Comparison of ENCODE assay signal across 22 mouse cellular contexts in the genomic region with DNA sequence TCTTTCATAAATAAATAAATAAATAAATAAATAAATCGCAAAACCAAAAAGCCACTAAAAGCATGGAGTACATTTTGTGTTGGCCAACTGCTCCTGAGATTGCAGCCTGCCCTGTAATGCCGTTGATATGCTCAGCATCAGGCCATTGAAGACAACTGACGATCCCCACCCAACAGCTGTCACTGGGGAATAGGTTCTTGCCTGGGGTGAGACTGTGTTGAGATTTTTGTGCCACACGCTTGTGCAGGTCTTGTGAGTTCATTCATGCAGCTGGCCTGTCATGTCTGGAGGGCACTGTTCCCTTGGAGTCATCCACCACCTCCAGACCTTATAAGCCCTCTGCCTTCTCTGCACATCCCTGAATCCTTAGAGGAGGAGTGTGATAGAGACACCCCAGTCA. TPM values are rescaled to one million over a fixed set of nuclear protein-coding genes. Genes with fewer than 3 reads are reported as not detected.
DNase-seq lines count a peak whose midpoint lies in the region; ATAC-seq and TF ChIP-seq lines count a peak whose summit lies in the region.
"Had no signal": no experiment of that assay in that cellular context is flagged by ENCODE, and none has a peak within 500 bp of the region (broad histone marks: within the 10 kb centered on the region; RNA-seq: fewer than 3 reads in every experiment).

No protein-coding gene starts in this region.

- H3K4me1 ChIP-seq in embryonic facial prominence, embryonic 15.5 days: no peaks in the 10 kb centered on the region
- H3K4me1 ChIP-seq in embryonic facial prominence, embryonic 10.5 days: no peaks in the 10 kb centered on the region
- no peaks in the 10 kb centered on the region for H3K4me1 ChIP-seq in limb, embryonic 15.5 days
- H3K4me1 ChIP-seq in limb, embryonic 10.5 days: no peaks in the 10 kb centered on the region

- no peak overlapping the region for H3K27ac ChIP-seq in embryonic facial prominence, embryonic 15.5 days (replicated peaks)
- no peak overlapping the region for H3K27ac ChIP-seq in embryonic facial prominence, embryonic 10.5 days (replicated peaks)
- H3K27ac ChIP-seq in limb, embryonic 15.5 days: no peak overlapping the region
- no peak overlapping the region for H3K27ac ChIP-seq in limb, embryonic 10.5 days

- no peak overlapping the region for H3K4me3 ChIP-seq in embryonic facial prominence, embryonic 15.5 days (replicated peaks)
- no peak overlapping the region for H3K4me3 ChIP-seq in embryonic facial prominence, embryonic 10.5 days
- H3K4me3 ChIP-seq in limb, embryonic 15.5 days: no peak overlapping the region
- H3K4me3 ChIP-seq in limb, embryonic 10.5 days: no peak overlapping the region
- H3K4me3 ChIP-seq in myocyte: no peak overlapping the region

- 76% methylated on average over 4 of the region's 4 CpGs for WGBS in embryonic facial prominence, embryonic 15.5 days
- WGBS in embryonic facial prominence, embryonic 10.5 days: 88% methylated on average over 4 of the region's 4 CpGs
- 87% methylated on average over 4 of the region's 4 CpGs for WGBS in limb, embryonic 15.5 days
- 94% methylated on average over 4 of the region's 4 CpGs for WGBS in limb, embryonic 10.5 days

- no peak overlapping the region for H3ac ChIP-seq in myocyte (ENCODE audit: control insufficient read depth, insufficient read length)

- H3K9me3 ChIP-seq in embryonic facial prominence, embryonic 15.5 days (replicated peaks): no peaks in the 10 kb centered on the region
- no peaks in the 10 kb centered on the region for H3K9me3 ChIP-seq in embryonic facial prominence, embryonic 10.5 days
- no peaks in the 10 kb centered on the region for H3K9me3 ChIP-seq in limb, embryonic 15.5 days
- H3K9me3 ChIP-seq in limb, embryonic 10.5 days (replicated peaks): no peaks in the 10 kb centered on the region
- H3K9me3 ChIP-seq: G1E had no signal

- no peak overlapping the region for H3K4me2 ChIP-seq in embryonic facial prominence, embryonic 15.5 days (replicated peaks)
- H3K4me2 ChIP-seq in limb, embryonic 15.5 days: no peak overlapping the region
- no peak overlapping the region for H3K4me2 ChIP-seq in myocyte (ENCODE audit: low read depth)

- ATAC-seq in embryonic facial prominence, embryonic 15.5 days (ENCODE audit: insufficient number of reproducible peaks, low FRiP score, low TSS enrichment, low read depth): 0 out of 2 replicates have a peak, but pooled peaks have one; percentile 4
- peak; percentile 30; the same call in 1 of the 2 replicates for ATAC-seq in limb, embryonic 15.5 days (ENCODE audit: insufficient number of reproducible peaks, low FRiP score, low TSS enrichment, low read depth)
- ATAC-seq: activated CD4-positive, CD25-positive, alpha-beta regulatory T cell, adult 4 months; CD4-positive, CD25-positive, alpha-beta regulatory T cell, adult 4 months; Patski had no signal

- H3K36me3 ChIP-seq in embryonic facial prominence, embryonic 15.5 days: no peaks in the 10 kb centered on the region
- no peaks in the 10 kb centered on the region for H3K36me3 ChIP-seq in embryonic facial prominence, embryonic 10.5 days (replicated peaks)
- no peaks in the 10 kb centered on the region for H3K36me3 ChIP-seq in limb, embryonic 15.5 days
- no peaks in the 10 kb centered on the region for H3K36me3 ChIP-seq in limb, embryonic 10.5 days
- no peaks in the 10 kb centered on the region for H3K36me3 ChIP-seq in myocyte (ENCODE audit: control insufficient read depth, insufficient read depth)
- H3K36me3 ChIP-seq: G1E had no signal

- H3K27me3 ChIP-seq in embryonic facial prominence, embryonic 15.5 days: no peaks in the 10 kb centered on the region
- no peaks in the 10 kb centered on the region for H3K27me3 ChIP-seq in embryonic facial prominence, embryonic 10.5 days (replicated peaks; ENCODE audit: low read depth, poor library complexity, severe bottlenecking)
- H3K27me3 ChIP-seq in limb, embryonic 15.5 days: no peaks in the 10 kb centered on the region
- no peaks in the 10 kb centered on the region for H3K27me3 ChIP-seq in limb, embryonic 10.5 days (ENCODE audit: low read depth, poor library complexity, severe bottlenecking)
- peaks cover 4% of the 10 kb centered on the region for H3K27me3 ChIP-seq in myocyte (ENCODE audit: control insufficient read depth, insufficient read depth, insufficient read length)
- H3K27me3 ChIP-seq: CH12.LX, Patski had no signal

- no peak for DNase-seq in embryonic facial prominence, embryonic 10.5 days (ENCODE audit: low spot score)
- no peak for DNase-seq in limb, embryonic 10.5 days (ENCODE audit: low spot score)
- DNase-seq in cerebellum, postnatal 36 days: no peak
- DNase-seq: adrenal gland, adult 2 months; adrenal gland, adult 8-10 months; adrenal gland, postnatal 10 days; adrenal gland, postnatal 14 days; adrenal gland, postnatal 25 days; adrenal gland, postnatal 36 days; B cell, adult 2 months; cerebellum, adult 11 months; cerebellum, adult 11-12 months; cerebellum, adult 18-20 months had no signal

- no peak overlapping the region for H3K9ac ChIP-seq in embryonic facial prominence, embryonic 15.5 days
- H3K9ac ChIP-seq in limb, embryonic 15.5 days: no peak overlapping the region

- no peak for TF ChIP-seq POLR2A in myocyte (IDR thresholded peaks at IDR 0.05; ENCODE audit: insufficient read length, low read depth)

- no peaks in the 10 kb centered on the region for H3K79me2 ChIP-seq in myocyte (ENCODE audit: control insufficient read depth, insufficient read depth)

TF ChIP-seq in myocyte, 11 proteins besides CTCF, POLR2A, EP300 and RAD21:
- TF ChIP-seq TCF12 (IDR thresholded peaks at IDR 0.05; ENCODE audit: insufficient read depth, poor library complexity, severe bottlenecking) (peak; percentile 54), MYOG (IDR thresholded peaks at IDR 0.05; ENCODE audit: control insufficient read depth in 1 of 3, insufficient read depth in 1 of 3, insufficient read length in 2 of 3, low read depth in 2 of 3) (peak; percentile 65 to 97 (median 82)), MYOD1 (IDR thresholded peaks at IDR 0.05; ENCODE audit: control insufficient read depth in 1 of 3, insufficient read length in 2 of 3, low read depth in 2 of 3) (peak in 2 of 3 experiments; percentile 86 to 92), TCF3 (IDR thresholded peaks at IDR 0.05; ENCODE audit: insufficient read length, low read depth) (no peak), E2F4 (IDR thresholded peaks at IDR 0.05; ENCODE audit: insufficient read depth) (no peak)

RNA-seq across cellular contexts. Expression of gene Ccdc110, which starts 11.9 kb away (rescaled TPM):
- not detected in 2 replicates for polyA plus RNA-seq in embryonic facial prominence, embryonic 15.5 days (2015; fragmentation: Nextera tagmentation; extraction: Ambion mirVana)
- 0.08 TPM in 1 of 2 replicates, not detected in the other for polyA plus RNA-seq in embryonic facial prominence, embryonic 10.5 days (2016; fragmentation: Nextera tagmentation; extraction: Ambion mirVana)
- 0.05 TPM in 1 of 2 replicates, not detected in the other for polyA plus RNA-seq in limb, embryonic 15.5 days (2015; fragmentation: Nextera tagmentation; extraction: Ambion mirVana)
- polyA plus RNA-seq in limb, embryonic 10.5 days (2016; fragmentation: Nextera tagmentation; extraction: Ambion mirVana): not detected in 2 replicates
- not detected for polyA plus RNA-seq in myocyte (2012; fragmentation: generic; extraction: Trizol)
- polyA plus RNA-seq: activated CD4-positive, CD25-positive, alpha-beta regulatory T cell, adult 4 months; adrenal gland, adult 2 months; C2C12; CD4-positive, CD25-positive, alpha-beta regulatory T cell, adult 4 months; G1E; Patski had no signal

RNA-seq across cellular contexts. Expression of gene 1700029J07Rik, which starts 28.8 kb away (rescaled TPM):
- polyA plus RNA-seq in embryonic facial prominence, embryonic 15.5 days (2015; fragmentation: Nextera tagmentation; extraction: Ambion mirVana): 9.2 and 11.0 TPM in 2 replicates
- 3.7 and 3.8 TPM in 2 replicates for polyA plus RNA-seq in embryonic facial prominence, embryonic 10.5 days (2016; fragmentation: Nextera tagmentation; extraction: Ambion mirVana)
- polyA plus RNA-seq in limb, embryonic 15.5 days (2015; fragmentation: Nextera tagmentation; extraction: Ambion mirVana): 3.2 and 3.6 TPM in 2 replicates
- polyA plus RNA-seq in limb, embryonic 10.5 days (2016; fragmentation: Nextera tagmentation; extraction: Ambion mirVana): 3.2 TPM in 2 replicates
- 0.26 TPM for polyA plus RNA-seq in myocyte (2012; fragmentation: generic; extraction: Trizol)

RNA-seq across cellular contexts. Expression of gene Ufsp2, which starts 29.0 kb away (rescaled TPM):
- 94.6 and 100 TPM in 2 replicates for polyA plus RNA-seq in embryonic facial prominence, embryonic 15.5 days (2015; fragmentation: Nextera tagmentation; extraction: Ambion mirVana)
- 58.9 and 67.5 TPM in 2 replicates for polyA plus RNA-seq in embryonic facial prominence, embryonic 10.5 days (2016; fragmentation: Nextera tagmentation; extraction: Ambion mirVana)
- polyA plus RNA-seq in limb, embryonic 15.5 days (2015; fragmentation: Nextera tagmentation; extraction: Ambion mirVana): 86.4 and 96.8 TPM in 2 replicates
- 50.4 and 58.8 TPM in 2 replicates for polyA plus RNA-seq in limb, embryonic 10.5 days (2016; fragmentation: Nextera tagmentation; extraction: Ambion mirVana)
- polyA plus RNA-seq in myocyte (2012; fragmentation: generic; extraction: Trizol): 17.9 TPM

RNA-seq across cellular contexts. Expression of gene Lrp2bp, which starts 52.8 kb away (rescaled TPM):
- 0.72 and 1.3 TPM in 2 replicates for polyA plus RNA-seq in embryonic facial prominence, embryonic 15.5 days (2015; fragmentation: Nextera tagmentation; extraction: Ambion mirVana)
- polyA plus RNA-seq in embryonic facial prominence, embryonic 10.5 days (2016; fragmentation: Nextera tagmentation; extraction: Ambion mirVana): 0.14 and 0.20 TPM in 2 replicates
- polyA plus RNA-seq in limb, embryonic 15.5 days (2015; fragmentation: Nextera tagmentation; extraction: Ambion mirVana): 0.33 and 0.57 TPM in 2 replicates
- 0.23 and 0.25 TPM in 2 replicates for polyA plus RNA-seq in limb, embryonic 10.5 days (2016; fragmentation: Nextera tagmentation; extraction: Ambion mirVana)
- 0.08 TPM for polyA plus RNA-seq in myocyte (2012; fragmentation: generic; extraction: Trizol)
- polyA plus RNA-seq: adrenal gland, adult 2 months; G1E had no signal

RNA-seq across cellular contexts. Expression of gene Ankrd37, which starts 59.2 kb away (rescaled TPM):
- 30.8 and 34.1 TPM in 2 replicates for polyA plus RNA-seq in embryonic facial prominence, embryonic 15.5 days (2015; fragmentation: Nextera tagmentation; extraction: Ambion mirVana)
- polyA plus RNA-seq in embryonic facial prominence, embryonic 10.5 days (2016; fragmentation: Nextera tagmentation; extraction: Ambion mirVana): 17.9 and 18.7 TPM in 2 replicates
- polyA plus RNA-seq in limb, embryonic 15.5 days (2015; fragmentation: Nextera tagmentation; extraction: Ambion mirVana): 31.2 TPM in 2 replicates
- 15.0 and 16.6 TPM in 2 replicates for polyA plus RNA-seq in limb, embryonic 10.5 days (2016; fragmentation: Nextera tagmentation; extraction: Ambion mirVana)
- polyA plus RNA-seq in myocyte (2012; fragmentation: generic; extraction: Trizol): 5.5 TPM
